Mouse (Mus musculus): ENCODE data around the gene Lamtor4.
"Not testable (repeated sequence)": the region's sequence is repeated elsewhere in the genome, so short reads cannot be mapped to it uniquely, and the experiment has no call there.

Gene Lamtor4

DNA sequence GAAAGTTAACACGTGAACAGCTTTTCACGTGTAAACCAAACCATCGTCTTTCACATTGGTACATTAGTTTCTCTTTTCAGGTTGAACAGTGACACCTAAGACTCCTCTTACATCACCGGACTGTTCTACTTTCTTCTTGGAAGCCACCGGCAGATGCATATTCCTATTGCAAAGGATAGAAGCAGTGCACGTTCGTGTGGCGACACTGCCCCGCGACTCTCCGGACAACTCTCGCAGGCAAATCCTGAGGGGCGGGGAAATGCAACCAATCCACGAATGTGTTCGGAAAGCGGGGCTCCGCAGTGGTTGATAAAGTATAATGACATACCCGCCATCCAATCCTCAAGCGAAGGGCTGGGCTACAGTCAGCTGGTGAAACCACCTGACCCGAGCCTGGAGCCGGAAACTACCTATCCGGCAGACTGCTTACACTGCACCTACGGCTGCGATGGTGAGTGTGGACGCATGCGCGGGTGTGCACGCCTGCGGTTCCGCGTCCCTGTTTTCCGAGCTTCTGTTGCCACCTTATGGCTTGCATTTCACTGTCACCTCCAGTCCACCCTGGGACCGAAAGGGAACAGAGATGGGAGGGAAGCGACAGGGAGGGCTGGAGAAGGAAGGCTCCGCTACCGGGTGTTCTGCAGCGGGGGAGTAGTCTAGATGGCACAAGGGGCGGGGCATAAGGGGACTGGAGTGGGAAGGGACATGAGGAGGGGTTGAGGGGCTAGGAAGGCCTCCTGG is at the start of gene Lamtor4:
TSS of gene Lamtor4 (plus strand) at position 130 of the 741 bp plus-strand sequence.
- DNase-seq: peak; percentile 92 to 95

DNA sequence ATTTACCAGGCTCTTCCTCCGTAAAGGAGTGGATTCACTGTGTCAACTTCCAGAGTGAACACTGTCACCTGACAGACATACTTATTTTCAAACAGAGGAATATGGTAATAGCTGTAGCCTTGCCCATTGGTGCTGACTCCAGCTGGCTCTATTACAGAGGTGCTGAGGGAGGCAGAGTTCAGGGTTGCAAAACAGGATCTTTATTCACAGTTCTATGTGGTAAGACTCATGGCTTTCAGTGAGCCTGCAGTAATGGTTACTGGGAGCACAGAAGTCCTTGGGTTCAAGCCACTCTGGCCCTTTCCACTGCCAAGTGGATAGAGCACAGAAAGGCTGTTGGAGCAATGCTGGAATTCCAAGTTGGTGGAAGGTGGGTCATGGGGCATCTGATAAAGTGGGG is 48.0 kb upstream of the Lamtor4 start:
- DNase-seq: no peak

DNA sequence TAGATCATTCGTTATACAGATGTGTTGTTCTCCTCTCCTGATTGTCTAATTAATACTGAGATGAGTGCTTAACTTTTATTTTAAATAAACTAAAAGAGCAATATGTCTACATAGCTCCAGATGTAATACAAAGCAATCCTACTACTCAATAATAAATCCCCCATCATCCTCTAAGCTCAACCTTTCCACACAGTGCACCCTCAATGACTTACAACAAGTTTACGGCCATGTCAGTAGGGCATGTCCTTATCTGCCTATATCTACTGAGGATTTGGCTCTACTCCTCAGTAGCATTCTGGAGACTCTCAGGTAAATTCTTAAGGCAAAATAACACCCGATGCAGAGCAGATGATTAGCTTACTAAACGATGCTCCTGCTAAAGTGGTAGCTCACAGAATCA is 47.4 kb upstream of the Lamtor4 start:
- no peak for DNase-seq

DNA sequence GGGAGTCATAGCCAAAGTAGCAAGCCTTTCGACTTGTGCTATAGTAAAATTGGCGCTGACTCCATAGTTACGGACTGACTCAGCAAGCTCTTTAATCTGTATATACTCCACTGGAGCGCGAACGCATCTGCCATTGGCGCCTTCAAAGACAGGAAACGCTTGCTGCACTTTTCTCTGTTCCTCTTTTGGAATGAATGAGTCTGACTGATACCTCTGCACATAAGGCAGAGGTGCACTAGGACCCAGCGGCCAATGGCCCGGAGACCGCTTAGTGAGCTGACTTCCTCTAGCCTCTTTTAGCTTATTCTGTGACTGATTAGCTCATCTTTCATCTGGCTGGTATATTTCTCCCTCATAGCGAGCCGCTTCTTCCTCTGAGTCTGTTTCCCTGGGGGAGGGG is 38.6 kb upstream of the Lamtor4 start:
- not testable (repeated sequence) for DNase-seq

DNA sequence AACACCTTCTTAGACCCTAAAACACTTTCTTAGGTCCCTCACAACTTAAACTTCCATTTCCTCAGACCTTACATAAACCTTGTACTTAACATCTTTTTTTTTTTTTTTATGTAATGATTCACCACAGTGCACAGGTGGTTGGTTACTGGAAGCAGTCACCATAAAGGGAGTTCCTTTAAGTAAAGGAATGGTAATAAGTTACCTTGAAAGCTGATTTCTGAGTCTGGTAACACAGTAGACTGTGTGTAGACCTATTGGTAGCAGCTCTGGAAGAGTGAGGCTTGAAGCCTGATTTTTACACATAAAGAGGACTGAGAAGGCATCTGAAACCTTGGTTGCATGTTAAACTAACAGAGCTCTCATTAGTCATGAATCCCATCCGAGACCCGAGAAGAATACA is 35.4 kb upstream of the Lamtor4 start:
- DNase-seq: no peak

DNA sequence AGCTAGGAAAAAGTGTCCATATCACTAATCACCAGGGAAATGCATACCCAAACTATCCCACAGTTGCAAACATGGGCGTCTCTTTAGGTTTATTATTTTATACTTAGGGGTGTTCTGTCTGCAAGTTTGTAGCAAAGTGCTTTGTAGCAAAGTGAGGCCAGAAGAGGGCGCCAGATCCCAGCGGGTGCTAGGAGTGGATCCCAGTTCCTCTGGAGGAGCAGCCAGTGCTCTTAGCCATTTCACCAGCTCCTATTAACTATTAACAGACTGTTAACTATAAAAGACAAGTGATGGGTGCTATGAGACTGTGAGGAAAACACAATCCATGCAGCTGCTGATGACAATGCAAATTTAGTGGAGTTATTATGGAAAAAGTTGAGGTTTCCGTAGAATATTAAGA is 33.2 kb upstream of the Lamtor4 start:
- DNase-seq: peak; percentile 78 to 79

DNA sequence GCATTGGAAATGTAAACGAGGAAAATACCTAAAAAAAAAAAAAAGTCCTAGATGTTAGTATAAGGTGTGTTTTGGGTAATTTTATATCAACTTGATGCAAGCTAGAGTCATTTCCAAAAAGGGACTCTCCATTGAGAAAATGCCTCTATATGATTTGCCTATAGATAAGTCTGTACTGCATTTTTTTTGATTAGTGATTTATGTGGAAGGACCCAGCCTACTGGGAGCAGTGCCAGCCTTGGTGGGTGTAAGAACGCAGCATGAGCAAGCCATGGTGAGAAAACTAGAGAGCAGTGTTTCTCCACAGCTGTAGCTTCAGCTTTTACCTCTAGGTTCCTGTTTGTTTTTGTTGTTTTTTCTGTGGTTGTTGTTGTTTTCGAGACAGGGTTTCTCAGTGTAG is 32.0 kb upstream of the Lamtor4 start:
- no peak for DNase-seq

DNA sequence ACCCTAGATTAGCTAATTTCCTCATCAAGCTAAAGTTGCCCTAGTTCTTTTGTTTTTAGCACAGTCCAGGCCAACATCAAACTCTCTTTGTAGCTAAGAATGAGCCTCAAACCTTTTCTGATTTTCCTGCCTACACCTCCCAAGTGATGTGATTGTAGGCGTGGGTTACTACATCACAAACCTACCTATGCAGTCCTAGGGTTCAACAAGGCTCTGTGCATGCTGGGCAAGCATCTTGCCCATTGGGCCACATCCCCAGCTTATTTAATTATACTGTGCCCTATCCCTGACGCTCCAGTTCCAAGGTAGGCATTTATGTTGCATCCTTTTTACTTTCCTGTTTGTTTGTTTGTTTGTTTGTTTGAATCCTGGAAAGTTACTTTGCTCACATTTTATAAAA is 29.6 kb upstream of the Lamtor4 start, which contains the start of gene Nxpe5:
TSS of gene Nxpe5 (plus strand) at position 199 of the 400 bp plus-strand sequence.
- DNase-seq: no peak

DNA sequence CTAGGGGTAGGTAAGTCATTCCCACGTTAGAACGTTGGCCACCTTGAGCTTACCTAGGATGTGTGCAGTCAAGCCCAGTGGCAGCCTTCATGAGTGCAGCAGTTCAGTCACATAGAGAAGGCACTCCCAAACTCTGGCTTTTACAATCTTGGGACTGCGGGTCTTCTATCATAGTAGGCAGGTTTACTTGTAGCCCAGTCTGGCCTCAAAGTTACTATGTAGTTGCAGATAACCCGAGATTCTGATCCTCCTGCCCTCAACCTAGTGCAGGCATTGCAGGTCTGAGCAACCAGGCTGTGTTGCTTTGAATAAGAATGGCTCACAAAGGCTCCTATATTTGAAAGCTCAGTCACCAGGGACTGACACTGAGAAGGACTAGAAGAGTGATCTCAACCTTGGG is 28.8 kb upstream of the Lamtor4 start:
- no peak for DNase-seq

DNA sequence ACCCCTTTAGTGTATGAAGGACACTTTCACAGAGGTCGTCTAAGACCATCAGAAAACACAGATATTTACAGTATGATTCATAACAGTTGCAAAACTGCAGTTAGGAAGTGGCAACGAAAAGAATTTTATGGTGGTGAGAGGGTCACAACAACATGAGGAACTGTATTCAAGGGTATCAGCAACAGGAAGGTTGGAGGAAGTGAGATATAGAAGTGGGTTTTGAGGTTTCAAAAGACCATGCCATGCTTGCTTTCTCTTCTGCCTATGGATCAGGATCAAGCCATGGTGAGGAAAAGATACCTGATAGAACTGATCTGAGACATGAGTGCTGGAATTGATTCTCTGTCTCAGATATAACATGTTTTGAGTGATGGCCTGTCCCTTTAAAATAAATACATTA is 27.9 kb upstream of the Lamtor4 start:
- DNase-seq: no peak

DNA sequence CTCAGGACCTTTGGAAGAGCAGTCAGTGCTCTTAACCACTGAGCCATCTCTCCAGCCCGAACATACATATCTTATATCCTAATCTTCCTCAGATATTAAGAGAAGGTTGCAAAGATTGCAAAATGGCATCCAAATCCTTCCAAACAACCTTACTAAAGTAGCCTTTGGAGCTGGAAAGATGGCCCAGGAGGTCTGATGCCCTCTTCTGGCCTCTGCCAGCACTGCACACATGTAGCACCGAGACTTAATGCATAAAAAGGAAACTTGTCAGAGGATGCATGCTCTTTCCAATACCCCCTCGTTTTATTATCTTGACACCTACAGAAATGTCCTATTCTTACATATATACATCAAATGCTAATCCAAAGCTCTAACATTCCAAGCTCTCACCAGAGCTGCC is 27.3 kb upstream of the Lamtor4 start:
- peak; percentile 14 to 21 for DNase-seq

DNA sequence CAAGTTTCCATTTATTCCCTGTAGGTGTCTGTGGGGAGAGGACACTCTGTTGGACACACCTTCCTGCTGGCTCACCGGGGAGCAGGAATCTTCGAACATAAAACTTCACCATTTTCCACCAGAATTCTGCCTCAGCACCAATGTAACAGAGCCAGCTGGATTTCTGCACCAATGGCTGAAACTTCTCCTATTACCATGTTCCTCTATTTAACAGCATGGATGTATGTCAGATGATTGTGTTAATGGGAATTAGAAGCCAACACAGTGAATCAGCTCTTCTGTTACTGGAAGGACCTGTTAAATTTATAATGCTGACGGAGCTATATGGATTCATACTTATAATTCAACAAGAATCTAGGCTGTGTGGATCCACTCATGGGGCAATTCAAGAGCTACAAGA is 25.8 kb upstream of the Lamtor4 start:
- DNase-seq: no peak

DNA sequence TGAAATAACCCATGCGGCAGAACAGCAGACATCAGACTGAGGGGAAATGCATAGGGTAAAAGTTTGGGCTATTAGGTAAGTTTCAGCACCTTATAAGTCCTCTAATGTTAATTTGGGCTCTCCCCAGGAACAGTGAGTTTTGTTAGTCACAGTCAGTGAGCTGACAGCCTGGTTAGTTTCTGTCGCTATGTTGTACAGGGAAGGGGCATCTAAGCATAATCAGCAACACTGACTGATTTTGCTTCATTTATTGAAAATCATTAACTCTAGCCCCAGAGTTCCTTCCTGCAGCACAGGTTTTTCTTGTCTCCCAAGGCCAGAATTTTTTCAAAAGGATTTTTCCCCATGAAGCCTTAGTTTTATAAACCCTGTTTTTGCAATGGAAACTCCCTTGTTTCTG is 21.5 kb upstream of the Lamtor4 start:
- no peak for DNase-seq

DNA sequence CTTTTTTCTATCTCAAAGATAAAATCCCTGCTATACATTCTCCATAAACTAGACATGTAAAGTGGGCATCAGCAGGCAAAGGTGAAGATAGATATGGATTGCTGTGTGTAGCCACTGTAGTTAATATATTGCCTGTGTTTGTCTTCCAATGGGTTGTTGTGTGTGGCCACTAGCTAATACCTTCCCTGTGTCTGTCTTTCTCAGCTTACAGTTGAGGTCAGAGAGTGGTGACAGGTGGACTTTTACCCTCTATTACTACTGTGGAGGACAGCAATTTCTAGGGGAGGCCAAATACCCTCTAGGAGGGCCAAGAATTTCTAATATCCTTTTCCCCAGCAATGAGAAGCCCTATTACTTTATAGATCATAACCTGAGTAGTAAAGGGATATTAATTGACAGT is 21.1 kb upstream of the Lamtor4 start:
- DNase-seq: no peak

DNA sequence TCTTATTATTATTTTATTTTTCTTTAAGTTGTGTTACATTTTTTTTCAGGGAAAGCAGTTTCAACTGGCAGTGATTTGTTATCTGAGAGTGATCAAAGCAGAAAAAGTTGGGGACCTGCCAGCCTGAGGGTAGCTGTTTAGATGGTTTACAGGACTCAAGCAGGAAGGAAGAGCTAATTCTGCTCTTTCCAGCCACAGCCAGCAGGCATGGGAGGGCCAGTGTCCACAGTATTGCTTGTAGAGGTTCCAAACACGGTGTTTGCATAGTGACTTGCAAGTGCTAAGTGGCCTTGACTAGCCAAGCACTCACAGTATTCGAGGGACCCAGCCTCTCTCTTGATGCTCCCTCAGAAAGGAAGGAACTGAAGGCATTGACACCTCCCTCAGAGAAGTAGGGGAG is 13.8 kb upstream of the Lamtor4 start:
- no peak for DNase-seq

DNA sequence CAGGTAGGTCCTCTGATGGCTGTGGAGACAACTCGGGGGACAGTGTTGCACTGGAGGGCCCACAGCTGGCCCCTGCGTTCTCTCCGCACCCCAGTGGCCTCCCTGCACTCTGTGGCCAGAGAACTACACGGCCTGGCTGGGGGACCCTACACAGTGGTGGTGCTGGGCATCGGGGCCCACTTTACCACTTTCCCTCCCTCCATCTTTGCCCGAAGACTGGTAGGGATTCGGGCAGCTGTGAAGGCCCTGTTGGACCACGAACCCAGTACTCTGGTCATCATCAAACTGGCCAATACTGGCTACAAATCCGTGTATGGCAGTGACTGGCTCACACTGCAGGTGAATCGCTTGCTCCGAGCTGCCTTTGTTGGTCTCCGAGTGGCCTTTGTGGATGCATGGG is 4.1 kb upstream of the Lamtor4 start:
- no peak for DNase-seq

DNA sequence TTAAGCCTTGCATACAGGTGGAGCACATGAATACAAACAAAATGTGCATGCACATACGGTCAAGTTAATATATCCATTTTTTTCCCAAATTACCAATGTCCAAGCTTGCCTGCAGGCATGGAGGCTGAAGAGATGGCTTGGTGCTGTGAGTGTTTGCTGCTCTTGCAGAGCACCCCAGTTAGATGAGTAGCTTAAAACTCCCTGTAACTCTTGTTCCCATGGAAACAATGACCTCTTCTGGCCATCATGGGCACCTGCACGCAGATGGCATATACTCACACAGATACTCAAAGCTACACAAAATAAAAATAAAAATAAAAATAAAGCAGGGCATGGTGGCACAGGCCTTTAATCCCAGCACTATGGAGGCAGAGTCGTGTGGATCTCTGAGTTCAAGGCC is 2.2 kb upstream of the Lamtor4 start:
- DNase-seq: no peak

DNA sequence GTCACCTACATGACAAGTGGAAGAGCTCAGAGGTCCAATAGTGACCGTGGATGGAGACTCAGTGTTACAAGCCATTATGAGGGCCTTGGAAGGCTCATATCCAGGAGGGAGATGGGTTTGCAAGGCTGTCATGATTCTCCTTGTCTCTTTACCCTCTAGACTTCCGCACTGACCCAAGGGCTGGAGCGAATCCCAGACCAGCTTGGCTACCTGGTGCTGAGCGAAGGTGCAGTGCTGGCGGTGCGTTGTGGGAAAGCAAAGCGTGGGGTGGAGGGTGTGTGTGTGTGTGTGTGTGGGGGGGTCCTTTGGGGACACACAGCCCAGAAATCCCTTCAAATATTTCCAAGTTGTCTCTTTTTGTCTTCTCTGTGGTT is 799 bp downstream of the Lamtor4 start:
- peak in 1 of 2 experiments; percentile 51 for DNase-seq

DNA sequence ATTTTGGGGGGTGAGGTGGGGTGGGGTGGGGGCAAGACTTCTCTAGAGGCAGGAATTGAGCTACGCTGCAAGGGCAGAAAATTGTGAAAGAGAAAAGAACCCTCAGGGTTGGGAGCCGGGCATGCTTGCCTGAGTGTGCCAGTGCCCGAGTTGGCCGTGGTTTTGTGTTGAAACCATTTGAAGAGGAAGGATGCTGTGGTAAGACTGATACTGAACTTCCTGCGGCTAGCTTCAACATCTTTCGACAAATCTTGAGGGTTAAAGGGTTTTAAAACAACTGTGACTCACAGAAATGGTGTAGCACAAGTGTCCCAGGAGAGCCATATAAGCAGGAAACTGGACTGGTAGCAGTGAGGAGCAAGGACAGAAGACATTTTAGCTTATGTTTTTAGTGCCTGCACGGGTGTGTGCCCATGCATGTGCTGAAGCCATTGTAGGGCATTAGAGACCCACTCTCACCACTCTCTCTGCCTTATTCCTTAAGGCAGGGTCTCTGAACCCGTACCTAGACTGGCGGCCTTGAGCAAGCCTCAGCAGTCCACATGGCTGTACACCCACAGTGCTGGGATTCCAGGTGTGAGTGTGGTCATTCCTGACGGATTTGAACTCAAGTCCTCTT is 1.8 kb downstream of the Lamtor4 start:
- no peak for DNase-seq

DNA sequence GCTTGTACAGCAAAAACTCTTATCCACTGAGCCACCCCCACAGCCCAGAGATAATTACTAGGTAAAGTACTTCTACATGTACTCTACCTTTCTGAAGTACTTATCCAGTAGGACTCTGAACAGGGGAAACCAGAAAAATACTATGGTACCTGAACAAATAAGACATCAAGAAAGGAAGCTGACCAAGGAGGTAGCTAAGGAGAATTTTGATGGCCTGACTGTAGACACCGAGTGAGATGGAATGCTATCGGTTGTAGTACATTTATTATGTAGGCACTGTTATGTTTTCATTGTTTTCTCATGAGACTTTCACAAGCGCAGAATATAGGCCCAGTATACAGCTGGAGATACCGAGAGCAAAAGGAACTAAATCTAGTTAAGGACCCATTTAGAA is 2.3 kb downstream of the Lamtor4 start:
- DNase-seq: no peak

DNA sequence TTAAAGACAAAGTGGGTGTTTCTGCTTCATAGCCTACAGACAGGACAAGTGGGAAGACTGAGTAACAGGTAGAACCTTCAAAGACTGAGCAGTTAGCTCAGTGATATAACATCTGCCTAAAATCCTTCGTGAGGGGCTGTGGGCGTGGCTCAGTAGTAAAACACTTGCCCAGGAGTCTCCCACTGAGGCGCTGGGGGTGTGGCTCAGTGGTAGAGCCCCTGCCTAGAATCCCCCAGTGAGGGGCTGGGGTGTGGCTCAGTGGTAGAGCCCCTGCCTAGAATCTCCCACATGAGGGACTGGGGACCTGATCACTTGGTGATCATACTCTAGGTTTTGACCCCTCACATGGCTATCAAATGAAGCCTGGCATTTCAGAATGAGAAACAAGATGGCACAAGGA is 2.8 kb downstream of the Lamtor4 start:
- DNase-seq: no peak

DNA sequence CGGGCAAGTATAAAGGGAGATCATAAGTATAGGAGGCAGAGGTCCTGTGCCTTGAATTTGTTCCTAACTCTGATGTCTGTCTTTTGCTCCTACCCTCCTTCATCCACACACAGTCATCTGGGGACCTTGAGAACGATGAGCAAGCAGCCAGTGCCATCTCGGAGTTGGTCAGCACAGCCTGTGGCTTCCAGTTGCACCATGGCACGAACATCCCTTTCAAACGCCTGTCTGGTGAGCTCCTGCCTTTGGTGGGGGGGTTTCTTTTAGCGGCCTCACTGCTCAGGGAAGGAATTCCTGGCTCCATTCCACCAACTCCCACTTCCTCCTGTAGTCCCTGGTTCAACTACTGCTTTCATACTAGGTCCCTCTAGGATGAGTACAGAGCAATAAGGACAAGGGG is 3.3 kb downstream of the Lamtor4 start:
- DNase-seq: no peak

DNA sequence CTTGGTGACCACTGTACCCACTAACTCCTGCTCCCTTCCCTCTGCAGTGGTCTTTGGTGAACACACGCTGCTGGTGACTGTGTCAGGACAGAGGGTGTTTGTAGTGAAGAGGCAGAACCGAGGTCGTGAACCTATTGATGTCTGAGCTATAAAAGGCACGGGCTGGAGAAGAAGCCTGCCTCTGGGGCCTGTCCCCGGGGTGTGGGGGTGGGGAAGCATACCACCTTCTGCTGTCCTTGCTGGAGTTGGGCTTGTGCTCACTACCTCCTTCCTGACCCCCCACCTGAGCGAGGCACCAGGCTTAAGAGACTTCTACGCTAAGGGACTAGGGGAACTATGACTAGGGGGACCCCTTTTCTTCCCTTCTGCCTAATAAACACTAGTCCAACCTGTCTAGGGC is 3.7 kb downstream of the Lamtor4 start:
- no peak for DNase-seq

DNA sequence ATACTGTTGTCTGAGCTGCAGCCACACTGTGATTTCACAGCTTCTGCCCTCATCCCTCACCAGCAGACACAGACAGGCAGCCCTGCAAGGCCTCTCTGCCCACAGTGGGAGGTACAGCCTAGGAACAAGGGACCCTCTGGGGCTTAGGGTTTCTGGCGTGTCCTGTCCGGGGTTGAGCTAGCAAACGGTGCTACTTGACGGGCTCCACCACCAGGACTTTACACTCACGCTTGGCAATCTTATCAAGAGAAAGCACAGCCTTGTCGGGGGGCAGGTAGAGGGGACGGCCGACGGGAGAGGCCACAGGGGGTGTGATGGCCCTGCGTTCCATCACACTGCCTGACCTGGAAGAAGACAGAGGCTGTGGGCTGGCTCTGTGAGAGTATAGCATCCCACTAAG is 4.8 kb downstream of the Lamtor4 start:
- no peak for DNase-seq

DNA sequence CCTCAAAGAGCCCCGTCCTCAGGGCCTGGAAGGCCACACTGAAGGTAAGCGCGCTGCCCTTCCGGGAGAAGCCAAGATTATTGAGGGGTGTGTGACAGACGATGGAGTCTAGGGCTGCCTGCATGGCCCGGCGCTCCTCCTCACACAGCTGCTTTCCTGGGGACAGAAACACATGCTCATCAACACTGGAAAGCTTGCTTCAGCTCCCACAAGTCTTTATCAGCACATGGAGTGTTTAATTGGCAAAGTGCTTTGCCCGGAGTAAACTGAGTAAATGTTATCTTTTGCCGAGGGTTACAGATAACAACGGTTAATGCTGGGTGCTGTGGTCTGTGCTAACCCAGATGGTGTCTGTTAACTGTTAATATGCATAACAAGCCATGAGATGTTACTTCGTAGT is 5.6 kb downstream of the Lamtor4 start:
- no peak for DNase-seq

Data from cerebellum, postnatal 36 days (tissue).